Mouse (Mus musculus): ENCODE data around the gene Ice2.

The Ice2 gene

GRCm38 (mm10) chr9:69466098-69466497 is 68.4 kb downstream of the Ice2 start:
- TF ChIP-seq GATA4 (IDR thresholded peaks at IDR 0.05; ENCODE audit: insufficient replicate concordance, low read length) = no peak

- TF ChIP-seq GATA4 (IDR thresholded peaks at IDR 0.05; ENCODE audit: insufficient replicate concordance, low read length) = no peak
Measured at GRCm38 (mm10) chr9:69467310-69467939, 69.7 kb downstream of the Ice2 start.

- TF ChIP-seq GATA4 (IDR thresholded peaks at IDR 0.05; ENCODE audit: insufficient replicate concordance, low read length) = no peak
Measured at GRCm38 (mm10) chr9:69468991-69469390, 71.3 kb downstream of the Ice2 start.

- TF ChIP-seq GATA4 (IDR thresholded peaks at IDR 0.05; ENCODE audit: insufficient replicate concordance, low read length) = no peak
Measured at GRCm38 (mm10) chr9:69470362-69470761, 72.7 kb downstream of the Ice2 start.

GRCm38 (mm10) chr9:69470921-69471320 is 73.2 kb downstream of the Ice2 start:
- TF ChIP-seq GATA4 (IDR thresholded peaks at IDR 0.05; ENCODE audit: insufficient replicate concordance, low read length) = no peak

- TF ChIP-seq GATA4 (IDR thresholded peaks at IDR 0.05; ENCODE audit: insufficient replicate concordance, low read length) = peak; percentile 86
Measured at GRCm38 (mm10) chr9:69472724-69473123, 75.0 kb downstream of the Ice2 start.

- TF ChIP-seq GATA4 (IDR thresholded peaks at IDR 0.05; ENCODE audit: insufficient replicate concordance, low read length) = no peak
Measured at GRCm38 (mm10) chr9:69475873-69476272, 78.2 kb downstream of the Ice2 start.

- TF ChIP-seq GATA4 (IDR thresholded peaks at IDR 0.05; ENCODE audit: insufficient replicate concordance, low read length) = no peak
Measured at GRCm38 (mm10) chr9:69477195-69477823, 79.6 kb downstream of the Ice2 start.

- TF ChIP-seq GATA4 (IDR thresholded peaks at IDR 0.05; ENCODE audit: insufficient replicate concordance, low read length) = no peak
Measured at GRCm38 (mm10) chr9:69477824-69478222, 80.1 kb downstream of the Ice2 start.

- TF ChIP-seq GATA4 (IDR thresholded peaks at IDR 0.05; ENCODE audit: insufficient replicate concordance, low read length) = no peak
Measured at GRCm38 (mm10) chr9:69480344-69480743, 82.6 kb downstream of the Ice2 start.

All from liver, adult (tissue).